Mouse (Mus musculus) heart, adult 2 months (tissue): ENCODE measurements around the gene Gm49318.

Experiments
- CTCF ChIP-seq: fragments of 200-600 bp; IDR thresholded peaks from 2 replicates; pipeline ENCODE4 v1.8.1; 2022; ENCODE audit warnings: antibody characterized with exemption, mild to moderate bottlenecking, moderate library complexity
- EP300 ChIP-seq: fragments of 200-500 bp; IDR thresholded peaks from 2 replicates; pipeline ENCODE4 v1.6.1; 2011; ENCODE audit warnings: low read depth, low read length, control low read depth; ENCODE audit not compliant: insufficient read depth
- POLR2A ChIP-seq: fragments of 200-500 bp; IDR thresholded peaks from 2 replicates; pipeline ENCODE4 v1.6.1; 2011; ENCODE audit warnings: mild to moderate bottlenecking, low read depth, low read length, control low read depth; ENCODE audit not compliant: insufficient read depth

- TF ChIP-seq CTCF (no peak), POLR2A (no peak), EP300 (no peak)
These were observed 18.9 kb upstream of the Gm49318 start for GRCm38 (mm10) chr9:22089986-22090385.
